Mouse (Mus musculus) MEL (cell line): ENCODE measurements around the gene Ppia. TPM values are rescaled to one million over a fixed set of nuclear protein-coding genes. Genes with fewer than 3 reads are reported as not detected.

Experiments
- polyA plus RNA-seq, 2 experiments: library from polyadenylated mRNA; stranded (reverse) in 1 of 2; unstranded in 1 of 2; fragments of >175 nt in 1 of 2; fragments of >200 nt in 1 of 2; gene quantifications; 2 replicates each; pipeline versions ENCODE4 v1.2.1 to v1.2.4; 2012; ENCODE audit warnings: low replicate concordance in 2 of 2, low read depth in 1 of 2; ENCODE audit not compliant: insufficient read length in 2 of 2, insufficient read depth in 1 of 2, missing spikeins in 1 of 2
- total RNA-seq: library from RNA; depleted of rRNA; stranded (reverse); fragments of 300-350 nt; gene quantifications from 2 replicates; pipeline ENCODE4 v1.2.3, GENCODE M21; 2012; rRNA removed

Gene Ppia
- total and polyA plus RNA-seq, 3 experiments, result 3,662 to 7,288 TPM; not detected in 1

Other genes with a start within 250 kb of the Ppia start
- 0.33 and 0.46 TPM in 2 replicates for gene A730071L15Rik, start 215.4 kb upstream of the Ppia start, total RNA-seq
- gene A730071L15Rik, start 215.4 kb upstream of the Ppia start, polyA plus RNA-seq, result under 1 TPM in 1 of 2 experiments, not detected in 1; 0.13 TPM
- 29.8 and 33.3 TPM in 2 replicates for gene Nudcd3, start 215.0 kb upstream of the Ppia start, total RNA-seq
- gene Nudcd3, start 215.0 kb upstream of the Ppia start, polyA plus RNA-seq, result 10 to 100 TPM in 1 of 2 experiments, not detected in 1; 50.5 TPM
- not detected in 2 replicates for gene Npc1l1, start 185.3 kb upstream of the Ppia start, total RNA-seq
- gene Npc1l1, start 185.3 kb upstream of the Ppia start, polyA plus RNA-seq, result under 1 TPM in 1 of 2 experiments, not detected in 1; 0.10 TPM
- 178 and 201 TPM in 2 replicates for gene Ddx56, start 147.7 kb upstream of the Ppia start, total RNA-seq
- 100 to 1,000 TPM in 1 of 2 experiments, not detected in 1; 138 TPM for gene Ddx56, start 147.7 kb upstream of the Ppia start, polyA plus RNA-seq
- 47.8 and 60.9 TPM in 2 replicates for gene Tmed4, start 140.6 kb upstream of the Ppia start, total RNA-seq
- gene Tmed4, start 140.6 kb upstream of the Ppia start, polyA plus RNA-seq, result 10 to 100 TPM in 1 of 2 experiments, not detected in 1; 66.5 TPM
- 91.8 and 93.7 TPM in 2 replicates for gene Ogdh, start 123.8 kb upstream of the Ppia start, total RNA-seq
- gene Ogdh, start 123.8 kb upstream of the Ppia start, polyA plus RNA-seq, result 100 to 1,000 TPM in 1 of 2 experiments, 10 to 100 TPM in 1; 94.9 to 118 TPM
- 12.3 and 12.8 TPM in 2 replicates for gene Zmiz2, start 26.4 kb upstream of the Ppia start, total RNA-seq
- 10 to 100 TPM; 35.5 to 90.3 TPM for gene Zmiz2, start 26.4 kb upstream of the Ppia start, polyA plus RNA-seq
- 70.6 and 97.2 TPM in 2 replicates for gene H2afv, start 29.0 kb downstream of the Ppia start, total RNA-seq
- gene H2afv, start 29.0 kb downstream of the Ppia start, polyA plus RNA-seq, result 100 to 1,000 TPM in 1 of 2 experiments, not detected in 1; 159 TPM
- 29.3 and 33.9 TPM in 2 replicates for gene Purb, start 60.5 kb downstream of the Ppia start, total RNA-seq
- 10 to 100 TPM; 23.1 to 32.7 TPM for gene Purb, start 60.5 kb downstream of the Ppia start, polyA plus RNA-seq
- 19.4 and 22.8 TPM in 2 replicates for gene Myo1g, start 105.5 kb downstream of the Ppia start, total RNA-seq
- 10 to 100 TPM in 1 of 2 experiments, not detected in 1; 33.3 TPM for gene Myo1g, start 105.5 kb downstream of the Ppia start, polyA plus RNA-seq
- gene Ccm2, start 131.4 kb downstream of the Ppia start, total RNA-seq, result 65.2 and 66.4 TPM in 2 replicates
- 10 to 100 TPM in 1 of 2 experiments, not detected in 1; 49.2 TPM for gene Ccm2, start 131.4 kb downstream of the Ppia start, polyA plus RNA-seq
- 0.10 and 0.12 TPM in 2 replicates for gene Nacad, start 190.6 kb downstream of the Ppia start, total RNA-seq
- under 1 TPM in 1 of 2 experiments, not detected in 1; 0.32 TPM for gene Nacad, start 190.6 kb downstream of the Ppia start, polyA plus RNA-seq
- gene Tbrg4, start 210.6 kb downstream of the Ppia start, total RNA-seq, result 191 and 192 TPM in 2 replicates
- gene Tbrg4, start 210.6 kb downstream of the Ppia start, polyA plus RNA-seq, result 100 to 1,000 TPM; 278 to 756 TPM
- not detected in 2 replicates for gene Wap, start 223.2 kb downstream of the Ppia start, total RNA-seq
- gene Wap, start 223.2 kb downstream of the Ppia start, polyA plus RNA-seq, result not detected
- not detected in 2 replicates for gene Ramp3, start 243.1 kb downstream of the Ppia start, total RNA-seq
- not detected for gene Ramp3, start 243.1 kb downstream of the Ppia start, polyA plus RNA-seq